Mouse (Mus musculus) kidney, adult 8-10 months (tissue): ENCODE results near the gene Hmx1.
A peak's percentile ranks its signal among the peaks of the same experiment; 100 is the strongest.

Experiments
- DNase-seq, 2 experiments: peaks; one replicate each; pipeline ENCODE4 v3.0.0; 2022

Gene Hmx1

DNA sequence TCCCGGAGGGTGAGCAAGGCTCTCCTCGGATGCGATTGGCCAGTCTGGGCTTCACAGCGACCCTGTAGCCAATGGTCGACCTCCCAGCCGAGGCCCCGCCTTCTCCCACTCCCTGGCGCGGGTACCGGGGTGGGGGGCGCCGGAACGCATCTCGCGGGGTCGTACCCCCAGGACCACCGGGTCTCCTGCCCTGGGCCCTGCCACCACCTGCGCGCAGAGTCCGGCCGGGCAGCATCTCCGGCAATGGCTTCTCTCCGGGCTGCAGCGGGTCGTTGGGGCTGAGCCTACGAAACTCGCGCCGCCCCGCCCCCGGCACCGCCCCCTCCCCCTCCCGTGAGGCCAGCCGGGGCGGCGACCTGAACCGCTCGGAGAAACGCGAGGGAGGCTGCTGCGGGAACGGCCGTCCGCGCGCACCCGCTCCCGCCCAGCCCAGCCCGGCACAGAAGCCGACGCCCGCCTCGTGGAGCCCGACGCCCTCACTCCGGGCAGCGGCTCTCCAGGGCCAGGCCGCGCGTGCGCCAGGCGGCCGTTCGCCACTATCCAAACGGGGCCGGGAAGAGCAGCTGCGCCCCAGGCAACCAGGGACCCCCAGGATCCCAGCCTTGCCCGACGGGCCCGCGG is at the start of gene Hmx1:
Gene Hmx1, plus strand, starts transcription at position 618 of the 621 bp plus-strand sequence.
- DNase-seq: no peak

- no peak for DNase-seq
These were observed 43.8 kb upstream of the Hmx1 start for GRCm38 (mm10) chr5:35345084-35345483.

DNA sequence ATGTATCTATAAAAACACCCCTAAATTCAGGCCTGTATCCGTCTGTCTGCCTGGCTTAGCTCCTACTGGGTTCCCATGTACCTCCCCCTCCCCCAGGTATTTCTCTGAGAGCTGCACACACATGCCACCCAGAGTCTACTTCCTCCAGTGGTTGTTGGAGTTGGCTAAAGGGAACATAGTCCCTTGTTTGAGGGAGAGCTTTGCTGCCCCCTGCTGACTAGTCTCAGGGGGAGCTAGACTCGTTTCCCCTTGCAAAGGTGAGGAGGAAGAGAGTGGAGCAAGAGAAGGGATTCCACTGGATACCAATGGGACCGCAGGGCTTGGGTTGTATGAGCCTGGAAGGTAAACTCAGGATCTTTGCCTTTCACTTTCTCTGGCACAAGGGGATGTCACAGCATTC is 40.1 kb upstream of the Hmx1 start:
- DNase-seq: peak; percentile 68 to 82

DNA sequence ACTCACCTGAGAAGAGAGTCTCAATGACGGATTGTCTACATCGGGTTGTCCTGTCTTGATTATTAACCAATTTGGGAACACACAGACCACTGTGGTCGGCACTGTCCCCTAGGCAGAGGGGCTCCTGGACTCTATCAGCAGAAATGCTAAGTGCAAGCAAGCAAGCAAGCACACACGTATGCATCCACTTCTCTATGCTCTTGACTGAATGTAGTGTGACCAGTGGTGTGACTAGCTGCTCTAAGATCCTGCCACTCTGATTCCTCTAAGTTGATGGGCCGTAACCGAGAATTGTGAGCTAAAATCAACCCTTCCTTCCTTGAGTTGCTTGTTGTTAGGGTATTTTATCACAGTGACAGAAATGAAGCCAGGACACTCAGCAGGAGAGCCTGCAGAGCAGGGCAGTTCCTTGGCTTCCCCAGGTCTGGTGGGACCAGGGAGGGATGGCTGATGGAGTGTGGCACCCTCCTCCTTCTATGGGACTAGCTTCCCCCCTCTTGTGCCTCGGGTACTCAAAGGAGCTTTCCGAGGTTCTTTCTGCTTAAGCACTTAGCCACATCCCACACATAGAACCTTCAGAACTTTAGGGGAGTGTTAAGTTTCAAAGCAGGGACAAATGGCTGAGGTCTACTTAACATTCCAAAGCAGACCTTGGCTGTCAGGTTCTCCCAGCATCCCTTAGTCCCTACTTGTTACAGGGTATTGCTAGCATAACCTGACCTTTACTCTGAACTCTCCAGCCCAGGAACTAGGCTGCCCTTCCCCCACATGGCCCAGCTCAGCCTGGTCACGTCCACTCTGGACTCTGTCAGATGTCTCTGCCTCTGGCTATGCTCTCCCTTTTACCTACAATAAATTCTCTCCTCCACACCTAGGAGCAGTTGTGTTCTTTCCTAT is 31.1 kb upstream of the Hmx1 start:
- DNase-seq: peak; percentile 43 to 63

DNA sequence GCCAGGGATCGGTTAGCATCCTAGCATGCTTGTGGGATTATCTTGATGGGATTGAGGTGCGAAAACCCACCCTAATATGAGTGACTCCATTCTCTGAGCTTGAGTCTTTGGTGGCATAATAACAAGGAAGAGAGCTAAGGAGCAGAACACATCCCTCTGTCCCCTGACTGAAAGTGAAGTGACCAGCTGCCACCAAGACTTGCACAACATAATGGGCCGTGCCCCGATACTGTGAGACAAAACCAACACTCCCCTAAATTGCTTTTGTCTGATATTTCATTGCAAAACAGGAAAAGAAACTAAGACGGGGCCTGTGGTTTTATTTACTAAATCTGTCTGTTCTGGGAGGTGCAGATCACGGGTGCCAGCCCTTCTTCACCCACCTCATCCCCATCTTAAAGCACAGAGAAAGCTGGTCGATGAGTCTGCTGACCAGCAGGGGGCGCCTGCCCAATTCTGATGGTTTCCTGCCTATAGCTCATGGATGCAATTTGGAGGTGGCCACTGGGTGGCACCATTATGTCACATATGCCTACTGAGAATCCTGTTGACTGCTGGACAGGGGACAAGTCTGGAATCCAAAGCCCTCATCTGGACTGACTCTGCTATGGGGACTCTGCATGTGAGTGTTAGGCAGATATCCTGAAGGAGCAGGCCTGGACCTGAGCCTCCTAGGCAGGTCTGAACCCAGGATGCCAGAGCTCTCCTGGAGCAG is 27.2 kb upstream of the Hmx1 start:
- peak; percentile 86 to 97 for DNase-seq

DNA sequence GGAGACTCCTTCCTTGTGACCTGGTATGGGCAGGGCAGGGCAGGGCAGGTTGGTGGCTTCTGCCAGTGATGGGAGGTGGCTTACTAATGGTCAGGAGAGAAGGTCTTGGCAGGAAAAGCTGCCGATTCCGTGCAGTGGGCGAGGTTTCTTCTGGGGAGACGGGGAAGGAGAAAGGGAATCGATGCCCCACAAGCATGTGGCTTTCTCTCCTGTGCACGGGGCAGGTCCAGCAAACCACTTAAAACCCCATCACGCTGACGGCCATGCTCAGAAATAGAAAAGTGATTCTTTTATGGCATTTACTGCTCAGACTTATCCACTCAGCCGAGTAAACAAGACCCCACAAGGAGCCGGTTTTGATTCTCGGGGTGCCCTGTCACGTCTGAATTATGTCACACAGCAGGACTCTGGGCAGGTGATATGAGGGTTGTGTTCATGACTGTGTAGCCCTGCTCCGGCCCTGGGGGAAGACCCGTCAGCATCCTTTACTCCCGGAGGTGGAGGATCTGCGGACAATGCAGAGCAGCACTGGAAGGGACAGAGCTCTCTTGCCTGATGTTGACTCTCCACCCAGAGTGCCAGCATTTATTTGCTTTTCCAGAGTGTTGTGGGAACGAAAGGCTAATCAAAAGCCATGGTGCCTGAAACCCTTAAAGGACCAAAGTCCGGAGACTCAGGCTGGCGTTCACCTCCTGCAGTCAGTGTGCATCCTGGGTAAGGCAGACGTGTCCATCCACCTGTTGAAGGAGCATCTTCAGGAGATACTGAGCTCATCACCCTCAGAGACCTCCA is 22.5 kb upstream of the Hmx1 start:
- no peak for DNase-seq

DNA sequence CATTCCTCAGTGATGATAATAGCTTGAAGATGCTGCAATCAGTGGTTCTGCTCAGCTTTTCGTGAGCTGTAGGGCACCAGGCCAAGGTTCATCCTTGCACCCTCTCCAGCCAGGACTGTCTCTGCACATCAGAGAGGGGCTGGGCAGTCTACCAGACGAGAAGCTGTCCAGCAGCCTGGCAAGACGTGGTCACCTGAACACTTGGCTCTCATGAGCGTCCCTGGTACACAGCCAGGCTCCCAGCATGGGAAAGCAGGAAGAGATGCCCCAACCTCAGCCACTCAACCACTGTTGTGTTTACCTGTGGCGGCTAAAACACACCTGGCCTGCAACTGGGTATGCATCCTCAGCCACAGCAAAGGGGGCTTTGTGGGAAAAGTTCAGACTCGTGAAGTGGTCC is 20.0 kb upstream of the Hmx1 start:
- DNase-seq: no peak

GRCm38 (mm10) chr5:35379066-35379465 is 9.8 kb upstream of the Hmx1 start:
- no peak for DNase-seq

DNA sequence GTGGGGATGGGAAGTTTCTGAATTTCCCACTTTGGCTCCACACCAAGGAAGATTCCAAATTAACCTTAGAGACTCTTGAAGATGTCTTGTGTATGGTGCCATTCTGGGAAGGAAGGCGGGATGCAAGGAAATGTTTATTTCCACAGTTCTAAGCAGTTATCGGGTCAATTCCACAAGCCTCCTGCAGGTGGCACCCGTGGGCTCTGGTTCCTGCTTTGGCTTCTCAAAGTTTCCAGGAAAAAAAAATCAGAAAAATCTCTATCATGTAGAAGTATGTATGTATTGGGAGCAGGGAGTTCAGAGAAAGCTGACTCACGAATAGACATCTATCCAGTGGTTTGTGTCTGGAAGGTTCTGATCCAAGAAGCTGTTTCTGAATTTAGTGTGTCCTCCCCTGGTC is 9.1 kb upstream of the Hmx1 start:
- peak in 1 of 2 experiments; percentile 45 for DNase-seq

DNA sequence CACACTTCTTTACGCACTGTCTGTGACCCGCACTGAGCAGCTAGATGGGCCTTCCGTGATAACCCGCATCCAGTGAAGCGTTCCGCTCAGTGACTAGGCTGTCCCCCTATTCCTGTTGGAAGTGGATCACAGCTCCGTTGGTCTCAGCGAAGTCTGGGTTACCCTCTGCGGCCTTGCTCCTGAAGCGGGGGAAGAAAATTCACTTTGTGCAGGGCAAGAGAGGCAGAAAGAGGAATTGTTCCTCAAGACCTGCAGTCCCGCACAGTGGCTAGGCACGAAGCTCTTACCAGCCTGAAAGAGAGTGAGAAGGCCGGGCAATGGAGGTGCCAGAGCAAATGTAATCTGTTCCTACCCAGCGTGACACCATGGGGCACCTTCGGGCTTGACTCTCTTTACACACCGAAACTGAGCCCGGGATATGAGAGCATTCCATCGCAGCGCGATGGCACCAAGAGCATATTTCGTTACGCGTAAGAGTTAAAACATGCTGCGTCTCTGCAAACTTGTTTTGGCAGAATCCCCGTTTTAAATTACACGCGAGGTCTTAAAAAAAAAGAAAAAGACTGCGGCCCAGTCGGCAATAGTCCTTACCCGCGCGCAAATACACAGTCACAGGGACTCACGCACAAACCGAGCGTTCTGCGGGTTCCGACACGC is 946 bp upstream of the Hmx1 start:
- no peak for DNase-seq

DNA sequence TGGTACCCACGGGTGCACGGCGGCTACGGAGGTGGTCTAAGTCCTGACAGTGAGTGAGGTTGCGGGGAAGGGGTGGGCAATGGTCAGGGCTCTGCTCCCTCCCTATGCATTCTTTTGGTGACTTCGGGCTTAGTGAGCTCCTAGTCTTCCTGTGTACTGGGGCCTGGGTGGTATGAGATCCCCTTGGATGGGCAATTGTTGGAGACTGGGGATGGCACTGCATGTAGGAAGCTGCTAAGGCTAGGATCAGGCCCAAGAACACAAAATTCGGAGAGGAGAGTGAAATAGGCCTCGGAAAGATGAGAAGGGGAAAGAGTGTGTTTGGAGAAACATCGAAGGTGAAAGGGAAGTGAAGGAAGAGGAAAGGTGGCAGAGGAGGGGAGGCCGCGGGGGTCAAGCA is 533 bp downstream of the Hmx1 start:
- no peak for DNase-seq

DNA sequence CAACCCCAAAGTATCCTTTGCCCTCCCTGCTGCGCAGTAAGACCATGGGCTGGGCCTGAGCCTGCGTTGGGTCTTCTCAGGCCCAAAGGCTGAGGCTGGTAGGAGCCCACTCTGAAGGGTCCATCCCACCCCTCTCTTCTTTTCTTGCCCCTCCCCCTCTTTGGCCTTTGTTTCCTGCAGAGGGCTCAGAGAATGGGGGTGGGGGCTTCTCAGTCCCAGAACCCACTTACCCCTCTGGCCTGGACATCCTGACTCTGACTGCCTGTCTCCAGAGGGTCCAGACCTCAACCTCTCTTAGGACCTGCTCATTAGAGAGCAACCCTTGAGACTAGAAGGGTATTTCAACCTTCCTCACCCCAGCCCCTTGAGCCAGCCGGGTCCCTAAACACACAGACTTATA is 1.0 kb downstream of the Hmx1 start:
- no peak for DNase-seq

DNA sequence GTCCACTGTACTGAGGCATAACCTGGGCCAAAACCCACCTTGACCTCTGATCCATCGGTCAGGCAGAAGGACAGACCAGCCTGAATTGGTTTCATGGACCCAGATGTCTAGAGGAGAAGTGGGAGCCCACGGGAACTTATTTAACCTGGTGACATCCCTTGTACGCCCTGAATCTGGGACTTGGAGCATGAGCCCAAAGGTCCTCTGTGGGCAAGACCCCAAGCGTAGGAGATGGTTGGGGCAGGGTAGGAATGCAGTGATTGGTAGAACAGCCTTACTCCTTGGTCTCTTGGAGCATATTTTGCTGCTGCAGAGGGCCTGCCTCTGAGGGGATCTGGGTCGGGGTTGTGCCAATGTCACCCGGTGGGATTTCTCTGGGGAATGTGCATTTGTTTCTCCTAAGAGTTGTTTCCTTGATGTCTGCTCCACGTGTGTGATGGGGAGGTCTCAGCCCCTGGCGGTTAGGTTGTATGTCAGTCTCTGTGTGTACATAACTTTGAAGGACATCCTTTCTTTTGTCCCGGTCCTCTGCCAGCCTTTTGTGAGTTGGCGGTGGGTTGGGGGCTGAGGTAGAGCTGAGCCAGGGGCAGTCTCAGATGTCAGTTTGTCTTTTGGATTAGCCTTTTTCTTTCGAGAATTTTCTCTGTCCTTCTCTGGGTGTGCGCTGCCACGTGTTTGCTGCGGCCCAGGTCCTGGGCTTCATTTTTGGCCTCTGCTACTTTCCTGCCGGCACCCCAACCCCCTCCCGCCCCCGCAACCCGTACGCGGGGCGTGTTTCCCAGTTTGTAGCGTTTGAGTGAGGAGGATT is 2.1 kb downstream of the Hmx1 start:
- DNase-seq: no peak

DNA sequence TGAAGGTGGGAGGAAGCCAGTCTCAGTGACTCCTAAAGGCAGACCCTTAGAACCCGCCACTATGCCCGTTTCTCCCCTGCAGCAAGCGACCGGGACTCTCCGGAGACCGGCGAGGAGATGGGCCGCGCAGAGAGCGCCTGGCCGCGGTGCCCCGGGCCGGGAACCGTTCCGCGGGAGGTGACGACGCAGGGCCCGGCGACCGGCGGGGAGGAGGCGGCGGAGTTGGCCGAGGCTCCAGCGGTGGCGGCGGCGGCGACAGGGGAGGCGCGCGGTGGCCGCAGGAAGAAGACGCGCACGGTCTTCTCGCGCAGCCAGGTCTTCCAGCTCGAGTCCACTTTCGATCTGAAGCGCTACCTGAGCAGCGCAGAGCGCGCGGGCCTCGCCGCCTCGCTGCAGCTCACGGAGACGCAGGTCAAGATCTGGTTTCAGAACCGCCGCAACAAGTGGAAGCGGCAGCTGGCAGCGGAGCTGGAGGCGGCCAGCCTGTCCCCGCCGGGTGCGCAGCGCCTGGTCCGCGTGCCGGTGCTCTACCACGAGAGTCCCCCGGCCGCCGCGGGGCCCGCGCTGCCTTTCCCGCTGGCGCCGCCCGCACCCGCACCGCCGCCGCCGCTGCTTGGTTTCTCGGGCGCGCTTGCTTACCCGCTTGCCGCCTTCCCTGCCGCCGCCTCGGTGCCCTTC is 2.9 kb downstream of the Hmx1 start:
- no peak for DNase-seq

GRCm38 (mm10) chr5:35392334-35392695 is 3.4 kb downstream of the Hmx1 start:
- DNase-seq: no peak

- DNase-seq: no peak
These were observed 6.9 kb downstream of the Hmx1 start for GRCm38 (mm10) chr5:35395566-35396440.

GRCm38 (mm10) chr5:35396976-35397641 is 8.2 kb downstream of the Hmx1 start:
- DNase-seq: no peak

- no peak for DNase-seq
These were observed 8.9 kb downstream of the Hmx1 start for GRCm38 (mm10) chr5:35397642-35398309.
